Mouse (Mus musculus): ENCODE results near the gene Atp2a2.
"Not testable (repeated sequence)": the region's sequence is repeated elsewhere in the genome, so short reads cannot be mapped to it uniquely, and the experiment has no call there.

Atp2a2 gene

GRCm38 (mm10) chr5:122420676-122421075 is 81.3 kb downstream of the Atp2a2 start:
- not testable (repeated sequence) for DNase-seq (ENCODE audit: extremely low spot score, low read depth, low spot score)

- DNase-seq (ENCODE audit: extremely low spot score, low read depth, low spot score), result no peak
Measured at GRCm38 (mm10) chr5:122415465-122415864, 86.6 kb downstream of the Atp2a2 start.

GRCm38 (mm10) chr5:122414351-122414750 is 87.7 kb downstream of the Atp2a2 start:
- no peak for DNase-seq (ENCODE audit: extremely low spot score, low read depth, low spot score)

GRCm38 (mm10) chr5:122412826-122413225 is 89.2 kb downstream of the Atp2a2 start:
- DNase-seq (ENCODE audit: extremely low spot score, low read depth, low spot score), result no peak

GRCm38 (mm10) chr5:122411892-122412291 is 90.1 kb downstream of the Atp2a2 start:
- DNase-seq (ENCODE audit: extremely low spot score, low read depth, low spot score), result no peak

- DNase-seq (ENCODE audit: extremely low spot score, low read depth, low spot score), result no peak
Measured at GRCm38 (mm10) chr5:122409692-122410645, 92.1 kb downstream of the Atp2a2 start.

- no peak for DNase-seq (ENCODE audit: extremely low spot score, low read depth, low spot score)
Measured at GRCm38 (mm10) chr5:122405537-122405936, 96.5 kb downstream of the Atp2a2 start.

Data from hindlimb bud, embryonic 11.5 days (tissue).